Mouse (Mus musculus): ENCODE data around the gene Kctd2.
"Not testable (repeated sequence)": the region's sequence is repeated elsewhere in the genome, so short reads cannot be mapped to it uniquely, and the experiment has no call there.

Gene Kctd2

GRCm38 (mm10) chr11:115419531-115420237, at the start of gene Kctd2, which contains the start of gene Atp5h:
Gene Kctd2, plus strand, starts transcription at chr11:115420128.
Gene Atp5h, minus strand, starts transcription at chr11:115419962.
- DNase-seq (ENCODE audit: low read depth, low spot score) = peak; percentile 97

- DNase-seq (ENCODE audit: low read depth, low spot score) = no peak
Observed at GRCm38 (mm10) chr11:115370368-115370767, 49.6 kb upstream of the Kctd2 start.

GRCm38 (mm10) chr11:115371354-115371753, 48.6 kb upstream of the Kctd2 start:
- DNase-seq (ENCODE audit: low read depth, low spot score) = no peak

- DNase-seq (ENCODE audit: low read depth, low spot score) = no peak
Observed at GRCm38 (mm10) chr11:115372015-115372414, 47.9 kb upstream of the Kctd2 start.

- no peak for DNase-seq (ENCODE audit: low read depth, low spot score)
Observed at GRCm38 (mm10) chr11:115372737-115373136, 47.2 kb upstream of the Kctd2 start.

- no peak for DNase-seq (ENCODE audit: low read depth, low spot score)
Observed at GRCm38 (mm10) chr11:115373805-115374694, 45.9 kb upstream of the Kctd2 start.

- no peak for DNase-seq (ENCODE audit: low read depth, low spot score)
Observed at GRCm38 (mm10) chr11:115374695-115375425, 45.1 kb upstream of the Kctd2 start.

GRCm38 (mm10) chr11:115376722-115377121, 43.2 kb upstream of the Kctd2 start:
- DNase-seq (ENCODE audit: low read depth, low spot score) = no peak

GRCm38 (mm10) chr11:115377254-115377653, 42.7 kb upstream of the Kctd2 start:
- DNase-seq (ENCODE audit: low read depth, low spot score) = no peak

GRCm38 (mm10) chr11:115377854-115378253, 42.1 kb upstream of the Kctd2 start:
- DNase-seq (ENCODE audit: low read depth, low spot score) = no peak

GRCm38 (mm10) chr11:115381276-115381675, 38.7 kb upstream of the Kctd2 start:
- DNase-seq (ENCODE audit: low read depth, low spot score) = no peak

- no peak for DNase-seq (ENCODE audit: low read depth, low spot score)
Observed at GRCm38 (mm10) chr11:115381743-115382539, 38.0 kb upstream of the Kctd2 start, which contains the start of gene Cdr2l. Gene Cdr2l, plus strand, starts transcription at chr11:115381916.

GRCm38 (mm10) chr11:115382891-115383290, 37.0 kb upstream of the Kctd2 start:
- no peak for DNase-seq (ENCODE audit: low read depth, low spot score)

GRCm38 (mm10) chr11:115383701-115384474, 36.0 kb upstream of the Kctd2 start:
- no peak for DNase-seq (ENCODE audit: low read depth, low spot score)

GRCm38 (mm10) chr11:115384587-115384986, 35.3 kb upstream of the Kctd2 start:
- no peak for DNase-seq (ENCODE audit: low read depth, low spot score)

- DNase-seq (ENCODE audit: low read depth, low spot score) = not testable (repeated sequence)
Observed at GRCm38 (mm10) chr11:115386859-115387258, 33.1 kb upstream of the Kctd2 start.

GRCm38 (mm10) chr11:115391358-115391757, 28.6 kb upstream of the Kctd2 start:
- DNase-seq (ENCODE audit: low read depth, low spot score) = no peak

- no peak for DNase-seq (ENCODE audit: low read depth, low spot score)
Observed at GRCm38 (mm10) chr11:115393721-115394325, 26.1 kb upstream of the Kctd2 start.

GRCm38 (mm10) chr11:115398085-115398484, 21.8 kb upstream of the Kctd2 start:
- no peak for DNase-seq (ENCODE audit: low read depth, low spot score)

- no peak for DNase-seq (ENCODE audit: low read depth, low spot score)
Observed at GRCm38 (mm10) chr11:115400126-115400525, 19.8 kb upstream of the Kctd2 start.
